Mouse (Mus musculus): ENCODE results near the gene Lhfpl4. TPM values are rescaled to one million over a fixed set of nuclear protein-coding genes. Genes with fewer than 3 reads are reported as not detected.

Gene Lhfpl4
- polyA plus RNA-seq (2015; fragmentation: Nextera tagmentation; extraction: Ambion mirVana), result 0.25 and 0.49 TPM in 2 replicates

GRCm38 (mm10) chr6:113194841-113195595, at the start of gene Lhfpl4:
Gene Lhfpl4, minus strand, starts transcription at chr6:113195384.

GRCm38 (mm10) chr6:113237542-113238270, 42.5 kb upstream of the Lhfpl4 start, which contains the start of gene Mtmr14:
Gene Mtmr14, plus strand, starts transcription at chr6:113237843.

Other genes with a start within 250 kb of the Lhfpl4 start
- 0.42 and 0.58 TPM in 2 replicates for gene Srgap3, start 248.1 kb downstream of the Lhfpl4 start, polyA plus RNA-seq (2015; fragmentation: Nextera tagmentation; extraction: Ambion mirVana)
- 36.8 and 39.4 TPM in 2 replicates for gene Thumpd3, start 149.2 kb downstream of the Lhfpl4 start, polyA plus RNA-seq (2015; fragmentation: Nextera tagmentation; extraction: Ambion mirVana)
- gene Setd5, start 118.0 kb downstream of the Lhfpl4 start, polyA plus RNA-seq (2015; fragmentation: Nextera tagmentation; extraction: Ambion mirVana), result 28.1 and 31.6 TPM in 2 replicates
- gene Mtmr14, start 42.5 kb upstream of the Lhfpl4 start, polyA plus RNA-seq (2015; fragmentation: Nextera tagmentation; extraction: Ambion mirVana), result 15.5 and 19.6 TPM in 2 replicates
- gene Cpne9, start 86.9 kb upstream of the Lhfpl4 start, polyA plus RNA-seq (2015; fragmentation: Nextera tagmentation; extraction: Ambion mirVana), result 0.06 TPM in 1 of 2 replicates, not detected in the other
- 9.4 and 10.9 TPM in 2 replicates for gene Brpf1, start 111.8 kb upstream of the Lhfpl4 start, polyA plus RNA-seq (2015; fragmentation: Nextera tagmentation; extraction: Ambion mirVana)
- gene Ogg1, start 131.6 kb upstream of the Lhfpl4 start, polyA plus RNA-seq (2015; fragmentation: Nextera tagmentation; extraction: Ambion mirVana), result 8.0 and 9.3 TPM in 2 replicates
- gene Camk1, start 148.6 kb upstream of the Lhfpl4 start, polyA plus RNA-seq (2015; fragmentation: Nextera tagmentation; extraction: Ambion mirVana), result 32.5 and 44.0 TPM in 2 replicates
- gene Tada3, start 182.5 kb upstream of the Lhfpl4 start, polyA plus RNA-seq (2015; fragmentation: Nextera tagmentation; extraction: Ambion mirVana), result 22.3 and 24.9 TPM in 2 replicates
- gene Arpc4, start 182.7 kb upstream of the Lhfpl4 start, polyA plus RNA-seq (2015; fragmentation: Nextera tagmentation; extraction: Ambion mirVana), result 304 and 358 TPM in 2 replicates
- gene Ttll3, start 193.9 kb upstream of the Lhfpl4 start, polyA plus RNA-seq (2015; fragmentation: Nextera tagmentation; extraction: Ambion mirVana), result 2.3 and 3.7 TPM in 2 replicates
- 11.3 and 11.5 TPM in 2 replicates for gene Rpusd3, start 224.0 kb upstream of the Lhfpl4 start, polyA plus RNA-seq (2015; fragmentation: Nextera tagmentation; extraction: Ambion mirVana)
- not detected in 2 replicates for gene Cidec, start 240.4 kb upstream of the Lhfpl4 start, polyA plus RNA-seq (2015; fragmentation: Nextera tagmentation; extraction: Ambion mirVana)
- 38.3 and 39.6 TPM in 2 replicates for gene Jagn1, start 247.2 kb upstream of the Lhfpl4 start, polyA plus RNA-seq (2015; fragmentation: Nextera tagmentation; extraction: Ambion mirVana)

Measured in spleen, postnatal 0 days (tissue).